Mouse (Mus musculus) liver, embryonic 14.5 days (tissue): ENCODE data around the gene Mpnd.

Experiments
- CTCF ChIP-seq: IDR thresholded peaks from 2 replicates; pipeline ENCODE4 v1.5.1; 2016; ENCODE audit warnings: antibody characterized with exemption, low read depth, control low read depth
- EP300 ChIP-seq: IDR thresholded peaks from 2 replicates; pipeline ENCODE4 v1.6.1; 2016; ENCODE audit warnings: antibody characterized with exemption, low read depth

- no peak for TF ChIP-seq CTCF
- no peak for TF ChIP-seq EP300
Observed at GRCm38 (mm10) chr17:56003000-56003399, 2.5 kb upstream of the Mpnd start.
